Mouse (Mus musculus) MEL (cell line): ENCODE data around the gene Slc25a43. TPM values are rescaled to one million over a fixed set of nuclear protein-coding genes. Genes with fewer than 3 reads are reported as not detected.

Experiments
- DNase-seq: peaks from one replicate; pipeline ENCODE4 v3.0.0; 2011; ENCODE audit warnings: low read depth, low spot score
- H3K27ac ChIP-seq: 2 replicates; pipeline ENCODE4 v1.5.1; 2012; ENCODE audit warnings: low read depth, mild to moderate bottlenecking, control low read depth, low read length, moderate library complexity; ENCODE audit not compliant: control insufficient read depth
- H3K27me3 ChIP-seq, 2 experiments: fragments of 150-350 bp in 1 of 2; sonication (generic) in 1 of 2; 2 replicates each; pipeline ENCODE4 v1.6.1; 2012; ENCODE audit warnings: low read length in 2 of 2, mild to moderate bottlenecking in 2 of 2, improper control_type of control experiment in 1 of 2, moderate library complexity in 1 of 2; ENCODE audit not compliant: insufficient read depth in 2 of 2, control insufficient read depth in 1 of 2
- H3K36me3 ChIP-seq, 2 experiments: 2 replicates each; pipeline ENCODE4 v1.6.1; 2012 to 2014; ENCODE audit warnings: low read length in 2 of 2, improper control_type of control experiment in 1 of 2, inconsistent platforms in 1 of 2, mild to moderate bottlenecking in 1 of 2; ENCODE audit not compliant: insufficient read depth in 2 of 2, control insufficient read depth in 1 of 2
- H3K4me1 ChIP-seq, 2 experiments: fragments of 150-350 bp in 1 of 2; sonication (generic) in 1 of 2; 2 replicates each; pipeline ENCODE4 v1.6.1; 2012; ENCODE audit warnings: low read length in 2 of 2, improper control_type of control experiment in 1 of 2, mild to moderate bottlenecking in 1 of 2; ENCODE audit not compliant: insufficient read depth in 2 of 2, control insufficient read depth in 1 of 2
- H3K4me3 ChIP-seq, 2 experiments: fragments of 150-350 bp in 1 of 2; sonication (generic) in 1 of 2; 2 replicates each; pipeline ENCODE4 v1.5.1; 2012; ENCODE audit warnings: low read depth in 2 of 2, low read length in 2 of 2, mild to moderate bottlenecking in 2 of 2, moderate library complexity in 2 of 2, control low read depth in 1 of 2, improper control_type of control experiment in 1 of 2; ENCODE audit not compliant: control insufficient read depth in 1 of 2, insufficient read depth in 1 of 2
- H3K79me2 ChIP-seq: 2 replicates; pipeline ENCODE4 v1.6.1; 2012; ENCODE audit warnings: mild to moderate bottlenecking, low read length, moderate library complexity; ENCODE audit not compliant: control insufficient read depth, poor library complexity, insufficient read depth
- H3K9ac ChIP-seq: 2 replicates; pipeline ENCODE4 v1.6.1; 2012; ENCODE audit warnings: low read depth, mild to moderate bottlenecking, control low read depth, low read length, moderate library complexity; ENCODE audit not compliant: control insufficient read depth, poor library complexity, severe bottlenecking
- H3K9me3 ChIP-seq: fragments of 150-350 bp; sonication (generic); replicated peaks from 2 replicates; pipeline ENCODE4 v1.6.1; 2012; ENCODE audit warnings: mild to moderate bottlenecking, low read length, improper control_type of control experiment, moderate library complexity; ENCODE audit not compliant: insufficient read depth
- BHLHE40 ChIP-seq: IDR thresholded peaks from 2 replicates; pipeline ENCODE4 v1.6.1; 2012; ENCODE audit warnings: low read depth, mild to moderate bottlenecking, inconsistent platforms, low read length, improper control_type of control experiment, borderline replicate concordance
- CHD1 ChIP-seq: IDR thresholded peaks from 2 replicates; pipeline ENCODE4 v1.6.1; 2012; ENCODE audit warnings: low read depth, mild to moderate bottlenecking, inconsistent platforms, low read length, improper control_type of control experiment
- CHD2 ChIP-seq: IDR thresholded peaks from 2 replicates; pipeline ENCODE4 v1.6.1; 2011; ENCODE audit warnings: low read length, improper control_type of control experiment
- CTCF ChIP-seq, 3 experiments: IDR thresholded peaks in 2 of 3; conservative IDR thresholded peaks in 1 of 3; 2 replicates each; pipeline ENCODE4 v1.5.1; 2011 to 2012; ENCODE audit warnings: low read length in 3 of 3, low read depth in 2 of 3, mild to moderate bottlenecking in 2 of 3, improper control_type of control experiment in 1 of 3, inconsistent platforms in 1 of 3, mixed read lengths in 1 of 3, moderate library complexity in 1 of 3; ENCODE audit not compliant: control insufficient read depth in 1 of 3, insufficient read depth in 1 of 3, poor library complexity in 1 of 3, severe bottlenecking in 1 of 3
- ETS1 ChIP-seq: IDR thresholded peaks from 2 replicates; pipeline ENCODE4 v1.6.1; 2012; ENCODE audit warnings: low read depth, mild to moderate bottlenecking, inconsistent platforms, low read length, improper control_type of control experiment, moderate library complexity
- HCFC1 ChIP-seq: IDR thresholded peaks from 2 replicates; pipeline ENCODE4 v1.6.1; 2012; ENCODE audit warnings: low read depth, mild to moderate bottlenecking, inconsistent platforms, low read length, improper control_type of control experiment, moderate library complexity
- MAX ChIP-seq: IDR thresholded peaks from 2 replicates; pipeline ENCODE4 v1.6.1; 2011; ENCODE audit warnings: low read length, improper control_type of control experiment
- MAZ ChIP-seq: IDR thresholded peaks from 2 replicates; pipeline ENCODE4 v1.6.1; 2012; ENCODE audit warnings: low read depth, mild to moderate bottlenecking, inconsistent platforms, low read length, improper control_type of control experiment
- MEF2A ChIP-seq: IDR thresholded peaks from 2 replicates; pipeline ENCODE4 v1.6.1; 2014; ENCODE audit warnings: low read depth, mild to moderate bottlenecking, inconsistent platforms, low read length, improper control_type of control experiment; ENCODE audit not compliant: poor library complexity, insufficient replicate concordance, severe bottlenecking; ENCODE audit errors: extremely low read depth
- MYB ChIP-seq: IDR thresholded peaks from 2 replicates; pipeline ENCODE4 v1.6.1; 2011; ENCODE audit warnings: mild to moderate bottlenecking, low read depth, low read length, improper control_type of control experiment
- MYC ChIP-seq: IDR thresholded peaks from 2 replicates; pipeline ENCODE4 v1.6.1; 2011; ENCODE audit warnings: low read depth, mild to moderate bottlenecking, low read length, improper control_type of control experiment, moderate library complexity
- NELFE ChIP-seq: IDR thresholded peaks from 2 replicates; pipeline ENCODE4 v1.6.1; 2011; ENCODE audit warnings: low read depth, low read length, improper control_type of control experiment
- NRF1 ChIP-seq: IDR thresholded peaks from 2 replicates; pipeline ENCODE4 v1.6.1; 2014; ENCODE audit warnings: low read depth, mild to moderate bottlenecking, inconsistent platforms, low read length, improper control_type of control experiment, moderate library complexity; ENCODE audit not compliant: poor library complexity, insufficient read depth, severe bottlenecking
- POLR2A ChIP-seq, 2 experiments: IDR thresholded peaks; 2 replicates each; pipeline ENCODE4 v1.6.1; 2011 to 2012; ENCODE audit warnings: low read length in 2 of 2, mild to moderate bottlenecking in 2 of 2, control low read depth in 1 of 2, improper control_type of control experiment in 1 of 2, low read depth in 1 of 2, moderate library complexity in 1 of 2; ENCODE audit not compliant: control insufficient read depth in 1 of 2, insufficient read depth in 1 of 2, poor library complexity in 1 of 2
- POLR2AphosphoS2 ChIP-seq: IDR thresholded peaks from 2 replicates; pipeline ENCODE4 v1.6.1; 2011; ENCODE audit warnings: low read length, improper control_type of control experiment
- RAD21 ChIP-seq: IDR thresholded peaks from 2 replicates; pipeline ENCODE4 v1.6.1; 2011; ENCODE audit warnings: mild to moderate bottlenecking, low read depth, low read length, improper control_type of control experiment
- RCOR1 ChIP-seq: IDR thresholded peaks from 2 replicates; pipeline ENCODE4 v1.6.1; 2012; ENCODE audit warnings: low read depth, mild to moderate bottlenecking, inconsistent platforms, low read length, improper control_type of control experiment
- SIN3A ChIP-seq: IDR thresholded peaks from 2 replicates; pipeline ENCODE4 v1.6.1; 2012; ENCODE audit warnings: low read length, improper control_type of control experiment, inconsistent platforms
- TAL1 ChIP-seq: IDR thresholded peaks from 2 replicates; pipeline ENCODE4 v1.6.1; 2012; ENCODE audit warnings: mild to moderate bottlenecking, inconsistent platforms, low read length, moderate library complexity, mixed read lengths
- TCF12 ChIP-seq: IDR thresholded peaks from 2 replicates; pipeline ENCODE4 v1.6.1; 2014; ENCODE audit warnings: low read depth, mild to moderate bottlenecking, inconsistent platforms, low read length, improper control_type of control experiment, moderate library complexity
- UBTF ChIP-seq: IDR thresholded peaks from 2 replicates; pipeline ENCODE4 v1.6.1; 2012; ENCODE audit warnings: low read depth, mild to moderate bottlenecking, inconsistent platforms, low read length, improper control_type of control experiment, moderate library complexity, borderline replicate concordance; ENCODE audit not compliant: insufficient read depth
- USF1 ChIP-seq: IDR thresholded peaks from 2 replicates; pipeline ENCODE4 v1.6.1; 2014; ENCODE audit warnings: low read depth, mild to moderate bottlenecking, inconsistent platforms, low read length, improper control_type of control experiment, moderate library complexity
- ZMIZ1 ChIP-seq: IDR thresholded peaks from 2 replicates; pipeline ENCODE4 v1.6.1; 2012; ENCODE audit warnings: low read depth, mild to moderate bottlenecking, inconsistent platforms, low read length, improper control_type of control experiment, moderate library complexity
- polyA plus RNA-seq, 2 experiments: library from polyadenylated mRNA; stranded (reverse) in 1 of 2; unstranded in 1 of 2; fragments of >175 nt in 1 of 2; fragments of >200 nt in 1 of 2; gene quantifications; 2 replicates each; pipeline versions ENCODE4 v1.2.1 to v1.2.4; 2012; ENCODE audit warnings: low replicate concordance in 2 of 2, low read depth in 1 of 2; ENCODE audit not compliant: insufficient read length in 2 of 2, insufficient read depth in 1 of 2, missing spikeins in 1 of 2
- total RNA-seq: library from RNA; depleted of rRNA; stranded (reverse); fragments of 300-350 nt; gene quantifications from 2 replicates; pipeline ENCODE4 v1.2.3, GENCODE M21; 2012

Gene Slc25a43
- total and polyA plus RNA-seq, 3 experiments = 1.4 to 8.3 TPM; not detected in 1

- no peak for DNase-seq
- no peak overlapping the region for H3K27ac ChIP-seq
- H3K36me3 ChIP-seq = no peaks in the 10 kb centered on the region
- no peaks in the 10 kb centered on the region for H3K9me3 ChIP-seq
- H3K4me1 ChIP-seq = no peaks in the 10 kb centered on the region
- no peaks in the 10 kb centered on the region for H3K27me3 ChIP-seq
- no peak overlapping the region for H3K9ac ChIP-seq
- no peak overlapping the region for H3K4me3 ChIP-seq
- TF ChIP-seq TAL1 = no peak
- TF ChIP-seq MAZ = no peak
- TF ChIP-seq TCF12 = no peak
- no peak for TF ChIP-seq CHD2
- TF ChIP-seq POLR2A (IDR thresholded peaks at IDR 0.05; ENCODE audit: control insufficient read depth in 1 of 2, insufficient read depth in 1 of 2, low read depth in 1 of 2, low read length in 2 of 2, poor library complexity in 1 of 2) = no peak
- TF ChIP-seq SIN3A = no peak
- no peak for TF ChIP-seq HCFC1
- TF ChIP-seq USF1 = no peak
- TF ChIP-seq BHLHE40 = no peak
- TF ChIP-seq UBTF = no peak
- TF ChIP-seq MAX = no peak
- no peak for TF ChIP-seq MEF2A
- no peaks in the 10 kb centered on the region for H3K79me2 ChIP-seq
These were observed 73.5 kb downstream of the Slc25a43 start for GRCm38 (mm10) chrX:36816953-36817441.

GRCm38 (mm10) chrX:36819575-36819974 lies 76.1 kb downstream of the Slc25a43 start:
- H3K27me3 ChIP-seq = no peaks in the 10 kb centered on the region
- H3K4me3 ChIP-seq = no peak overlapping the region
- DNase-seq = no peak
- no peaks in the 10 kb centered on the region for H3K79me2 ChIP-seq
- H3K4me1 ChIP-seq = no peaks in the 10 kb centered on the region
- H3K27ac ChIP-seq = no peak overlapping the region
- TF ChIP-seq ETS1 (no peak), ZMIZ1 (no peak), CHD2 (no peak), POLR2AphosphoS2 (no peak), MYC (no peak), CTCF (IDR thresholded peaks at IDR 0.05 in 2 of 3, conservative IDR thresholded peaks at IDR 0.05 in 1 of 3; ENCODE audit: control insufficient read depth in 1 of 3, insufficient read depth in 1 of 3, low read depth in 2 of 3, low read length in 3 of 3, poor library complexity in 1 of 3, severe bottlenecking in 1 of 3) (no peak), MAZ (no peak), MYB (no peak), RCOR1 (no peak), MEF2A (no peak), NRF1 (no peak), USF1 (no peak), MAX (no peak), CHD1 (no peak), RAD21 (no peak), NELFE (no peak), HCFC1 (no peak)
- TF ChIP-seq, all 39 proteins: peak for 0
- no peaks in the 10 kb centered on the region for H3K36me3 ChIP-seq
- no peaks in the 10 kb centered on the region for H3K9me3 ChIP-seq
- no peak overlapping the region for H3K9ac ChIP-seq
